Mouse (Mus musculus): Measurements from ENCODE around the gene Slc6a14. TPM values are rescaled to one million over a fixed set of nuclear protein-coding genes. Genes with fewer than 3 reads are reported as not detected.

Gene Slc6a14
- total and polyA plus RNA-seq, 2 experiments from 2014 or later, result 0.20 TPM; not detected in 1

DNA sequence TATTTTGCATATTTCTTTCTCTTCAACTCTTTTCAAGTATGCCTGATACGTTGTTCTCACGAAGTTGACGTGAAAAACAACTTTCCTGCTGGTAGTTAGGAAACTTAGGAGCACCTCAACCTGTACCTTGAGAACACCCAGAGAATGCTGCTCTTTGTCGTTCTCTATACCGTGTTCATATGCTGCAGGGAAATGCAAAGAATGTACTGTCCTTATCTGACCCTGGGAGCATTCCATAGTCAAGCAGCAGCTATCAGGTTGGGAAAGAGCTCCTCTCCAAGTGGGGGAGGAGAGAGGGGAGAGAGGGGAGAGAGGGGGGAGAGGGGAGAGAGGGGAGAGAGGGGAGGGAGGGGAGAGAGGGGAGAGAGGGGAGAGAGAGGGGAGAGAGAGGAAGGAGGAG lies 597 bp downstream of the Slc6a14 start:
- Histone ChIP-seq H3K27me3 (ENCODE audit: control insufficient read depth, insufficient read depth, low read length) (no peaks in the 10 kb centered on the region), H3K36me3 (replicated peaks; ENCODE audit: control insufficient read depth, insufficient read depth, low read length) (no peaks in the 10 kb centered on the region), H3K4me3 (ENCODE audit: low read depth, low read length) (no peak overlapping the region), H3K4me1 (ENCODE audit: control insufficient read depth, insufficient read depth) (no peaks in the 10 kb centered on the region), H3K9me3 (replicated peaks; ENCODE audit: control insufficient read depth, low read length) (no peaks in the 10 kb centered on the region), H3K27ac (ENCODE audit: low read depth) (no peak overlapping the region), H3K4me2 (ENCODE audit: low read depth, low read length) (no peak overlapping the region), H3K9ac (replicated peaks; ENCODE audit: low read depth, low read length) (no peak overlapping the region)
- 38% methylated on average over 5 of the region's 5 CpGs for WGBS
- DNase-seq (ENCODE audit: low spot score), result no peak
- TF ChIP-seq CTCF (IDR thresholded peaks at IDR 0.05; ENCODE audit: low read depth), result no peak
- no peak for TF ChIP-seq EP300 (IDR thresholded peaks at IDR 0.05; ENCODE audit: low read depth)
- no peak for ATAC-seq (ENCODE audit: insufficient read depth, low read depth)

DNA sequence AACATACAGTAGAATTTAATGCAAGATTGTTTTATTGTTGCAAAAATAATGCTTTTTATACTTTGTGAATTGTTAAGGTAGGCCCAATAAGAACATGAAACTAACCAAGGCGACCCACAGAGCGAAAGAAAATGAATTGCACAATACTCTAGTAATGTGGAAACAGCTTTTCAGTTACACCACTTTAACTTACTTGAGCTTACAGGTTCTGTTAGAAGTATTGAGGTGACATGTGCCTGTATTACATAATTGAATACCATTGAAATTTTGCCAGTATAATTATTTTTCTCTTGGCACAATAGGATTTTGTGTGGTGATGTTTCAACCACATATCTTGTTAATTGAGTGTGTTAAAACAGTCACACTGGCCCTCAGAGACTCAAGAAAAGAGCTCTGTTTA lies 2.2 kb downstream of the Slc6a14 start:
- Histone ChIP-seq H3K4me3 (ENCODE audit: low read depth, low read length) (no peak overlapping the region), H3K27ac (ENCODE audit: low read depth) (no peak overlapping the region), H3K4me1 (ENCODE audit: control insufficient read depth, insufficient read depth) (no peaks in the 10 kb centered on the region), H3K36me3 (replicated peaks; ENCODE audit: control insufficient read depth, insufficient read depth, low read length) (no peaks in the 10 kb centered on the region), H3K27me3 (ENCODE audit: control insufficient read depth, insufficient read depth, low read length) (no peaks in the 10 kb centered on the region), H3K9me3 (replicated peaks; ENCODE audit: control insufficient read depth, low read length) (no peaks in the 10 kb centered on the region), H3K9ac (replicated peaks; ENCODE audit: low read depth, low read length) (no peak overlapping the region), H3K4me2 (ENCODE audit: low read depth, low read length) (no peak overlapping the region)
- TF ChIP-seq EP300 (IDR thresholded peaks at IDR 0.05; ENCODE audit: low read depth) (no peak), CTCF (IDR thresholded peaks at IDR 0.05; ENCODE audit: low read depth) (no peak)
- DNase-seq (ENCODE audit: low spot score), result no peak
- 86% methylated on average over 2 of the region's 2 CpGs for WGBS
- no peak for ATAC-seq (ENCODE audit: insufficient read depth, low read depth)

DNA sequence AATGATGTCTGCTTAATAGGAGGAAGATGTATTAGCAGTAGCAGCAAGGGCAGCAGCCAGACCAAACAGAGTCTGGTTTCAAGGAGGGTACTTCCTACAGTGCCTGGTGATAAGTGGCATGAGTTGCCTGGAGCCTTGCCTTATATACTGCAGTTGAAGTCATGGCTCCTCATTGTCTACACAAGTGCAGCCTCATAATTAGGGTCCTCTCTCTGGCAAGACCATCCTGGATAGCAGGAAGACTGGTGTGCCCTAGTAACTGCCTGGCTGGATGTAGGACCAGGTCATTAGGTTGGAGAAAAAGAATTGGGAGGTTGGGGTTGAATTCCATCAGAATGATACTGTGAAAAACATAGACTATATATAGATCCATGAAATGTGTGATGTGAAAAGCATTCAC lies 30.3 kb downstream of the Slc6a14 start, which contains the start of gene Gm28269:
Gm28269 (minus strand) TSS at position 101 of the 400 bp plus-strand sequence.
- Histone ChIP-seq H3K27me3 (ENCODE audit: control insufficient read depth, insufficient read depth, low read length) (no peaks in the 10 kb centered on the region), H3K4me1 (ENCODE audit: control insufficient read depth, insufficient read depth) (no peaks in the 10 kb centered on the region), H3K27ac (ENCODE audit: low read depth) (no peak within 1 kb of the TSS), H3K4me2 (ENCODE audit: low read depth, low read length) (no peak within 1 kb of the TSS), H3K9ac (replicated peaks; ENCODE audit: low read depth, low read length) (no peak within 1 kb of the TSS), H3K9me3 (replicated peaks; ENCODE audit: control insufficient read depth, low read length) (no peaks in the 10 kb centered on the region), H3K36me3 (replicated peaks; ENCODE audit: control insufficient read depth, insufficient read depth, low read length) (no peaks in the 10 kb centered on the region), H3K4me3 (ENCODE audit: low read depth, low read length) (no peak within 1 kb of the TSS)
- TF ChIP-seq EP300 (IDR thresholded peaks at IDR 0.05; ENCODE audit: low read depth) (no peak), CTCF (IDR thresholded peaks at IDR 0.05; ENCODE audit: low read depth) (no peak)
- DNase-seq (ENCODE audit: low spot score) (no peak), ATAC-seq (ENCODE audit: insufficient read depth, low read depth) (no peak)

Other genes with a start within 250 kb of the Slc6a14 start
- gene Agtr2, start 230.4 kb upstream of the Slc6a14 start, total RNA-seq (2014; rRNA removed; ENCODE audit: low replicate concordance), result 3.5 and 12.1 TPM in 2 replicates
- gene Agtr2, start 230.4 kb upstream of the Slc6a14 start, polyA plus RNA-seq (2015; fragmentation: Nextera tagmentation; extraction: Ambion mirVana), result 1.3 and 3.6 TPM in 2 replicates
- gene Gm28269, start 30.2 kb downstream of the Slc6a14 start, total RNA-seq (2014; rRNA removed; ENCODE audit: low replicate concordance), result not detected in 2 replicates
- not detected in 2 replicates for gene Gm28269, start 30.2 kb downstream of the Slc6a14 start, polyA plus RNA-seq (2015; fragmentation: Nextera tagmentation; extraction: Ambion mirVana)